Mouse (Mus musculus): Measurements from ENCODE around the gene Dpf2. TPM values are rescaled to one million over a fixed set of nuclear protein-coding genes. Genes with fewer than 3 reads are reported as not detected.

The Dpf2 gene
- 34.4 and 70.2 TPM in 2 replicates for polyA plus RNA-seq (2012)

DNA sequence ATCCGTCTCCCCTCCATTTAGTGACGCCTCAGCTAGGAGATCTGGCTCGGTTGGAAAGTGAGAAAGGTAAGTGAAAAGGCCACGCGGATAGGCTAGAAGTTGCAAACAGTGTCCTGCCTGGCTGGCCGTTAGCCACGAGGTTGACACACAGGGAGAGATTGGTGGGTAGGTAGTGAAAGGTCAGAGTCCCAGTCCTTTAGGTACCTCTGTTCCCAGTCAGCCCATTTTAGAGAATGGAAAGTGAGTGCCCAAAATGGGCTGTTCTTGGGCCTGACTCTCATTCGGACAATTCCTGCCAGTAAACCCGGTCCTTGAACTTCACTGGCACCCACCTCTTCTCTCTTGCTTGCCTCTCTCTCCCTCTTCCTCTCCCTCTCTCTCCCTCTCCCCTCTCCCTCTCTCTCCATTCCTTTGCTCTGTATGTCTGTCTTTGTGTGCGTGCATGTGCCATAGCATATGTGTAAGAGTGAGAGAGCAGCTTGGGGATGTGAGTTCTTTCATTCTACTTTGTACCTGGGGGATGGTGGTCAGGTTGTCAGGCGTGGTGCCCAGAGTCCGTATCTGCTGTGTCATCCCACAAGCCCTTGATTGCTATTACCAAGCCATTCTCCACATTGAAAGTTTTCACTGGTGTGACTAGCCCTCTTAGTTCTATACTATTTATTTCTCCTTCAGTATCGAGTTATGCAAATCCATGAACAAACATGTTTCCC lies at the start of gene Dpf2:
Gene Dpf2 (minus strand): TSS at position 4 of the 713 bp plus-strand sequence.
- TF ChIP-seq GATA1 (IDR thresholded peaks at IDR 0.05; ENCODE audit: low read length), result no peak

DNA sequence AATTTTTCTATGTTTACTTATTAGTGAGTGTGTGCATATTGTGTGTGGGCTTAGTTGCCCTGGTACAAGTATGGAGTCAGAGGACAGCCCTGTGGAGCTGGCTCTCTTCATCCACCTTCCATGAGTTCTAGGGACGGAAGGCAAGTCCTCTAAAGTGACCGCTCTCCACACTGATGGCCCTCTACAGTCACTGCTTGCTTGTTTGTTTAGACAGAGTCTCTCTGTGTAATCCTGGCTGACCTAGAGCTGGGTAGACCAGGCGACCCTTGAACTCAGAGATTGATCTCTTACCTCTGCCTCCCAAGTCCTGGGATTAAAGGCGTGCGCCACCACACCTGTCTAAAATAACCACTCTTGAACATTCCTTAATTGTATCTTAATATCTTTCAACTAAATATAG lies 44.6 kb upstream of the Dpf2 start:
- no peak for TF ChIP-seq GATA1 (IDR thresholded peaks at IDR 0.05; ENCODE audit: low read length)

DNA sequence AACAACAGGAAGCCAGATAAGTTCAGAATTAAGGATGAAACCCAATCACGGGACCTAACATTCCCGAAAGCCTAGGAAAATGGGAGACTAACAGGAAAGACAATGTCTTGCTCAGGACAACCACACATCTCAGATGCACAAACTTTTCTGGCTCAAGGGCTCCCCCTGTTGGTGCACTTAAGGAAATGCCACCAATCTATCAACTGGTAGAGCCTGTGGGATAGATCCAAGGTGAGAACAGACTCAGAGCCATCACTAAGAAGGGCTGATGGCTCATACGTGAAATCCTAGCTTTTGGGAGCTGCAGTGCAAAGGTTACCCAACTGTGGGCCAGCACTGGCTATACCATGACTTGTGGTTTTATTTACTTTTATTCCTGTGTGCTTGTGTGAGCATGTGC lies 43.9 kb upstream of the Dpf2 start:
- no peak for TF ChIP-seq GATA1 (IDR thresholded peaks at IDR 0.05; ENCODE audit: low read length)

DNA sequence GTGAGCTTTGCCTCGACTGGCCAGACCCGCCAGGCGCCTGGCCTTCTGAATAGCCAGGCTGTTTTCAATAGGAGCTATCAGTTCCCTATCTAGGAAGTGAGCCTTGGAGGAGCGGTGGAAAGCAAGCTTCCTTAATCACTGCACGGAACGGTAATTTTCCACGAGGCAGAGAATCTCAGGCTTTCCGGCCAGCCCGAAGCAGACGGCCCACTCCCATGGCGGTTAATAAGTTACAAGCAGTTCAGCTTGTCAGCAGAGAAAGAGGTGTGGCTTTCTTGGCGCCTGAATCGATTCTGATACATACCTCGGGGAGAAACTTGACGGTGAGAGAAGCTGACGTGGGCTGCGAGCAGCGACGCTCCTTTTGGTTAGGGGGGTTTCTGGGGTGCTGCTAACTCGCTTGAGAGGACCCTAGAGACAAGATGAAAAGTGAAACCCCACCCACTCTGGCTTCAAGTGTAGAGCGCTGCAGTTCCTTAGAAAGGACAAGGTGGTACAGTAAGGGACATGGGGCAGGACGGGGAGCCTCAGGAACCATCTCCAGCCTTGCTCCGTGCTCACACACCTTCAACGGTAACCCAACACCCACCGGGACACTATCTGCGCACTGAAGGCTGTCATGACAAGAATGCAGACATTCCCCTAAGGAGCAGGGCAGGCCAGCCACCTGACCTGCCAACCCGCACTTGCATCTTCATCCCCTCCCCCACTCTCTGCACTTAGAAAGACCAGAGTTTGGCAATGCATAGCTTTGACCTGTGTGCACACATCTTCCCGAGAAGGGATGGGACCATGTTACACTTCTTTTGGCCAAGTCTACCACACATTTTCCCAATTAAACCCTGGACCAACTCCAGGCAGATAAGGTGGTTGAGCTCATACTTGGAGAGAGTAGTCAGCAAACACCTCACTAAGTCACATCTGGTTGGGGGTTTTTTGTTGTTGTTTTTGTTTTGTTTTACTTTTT lies 43.2 kb upstream of the Dpf2 start:
- TF ChIP-seq GATA1 (IDR thresholded peaks at IDR 0.05; ENCODE audit: low read length), result no peak

DNA sequence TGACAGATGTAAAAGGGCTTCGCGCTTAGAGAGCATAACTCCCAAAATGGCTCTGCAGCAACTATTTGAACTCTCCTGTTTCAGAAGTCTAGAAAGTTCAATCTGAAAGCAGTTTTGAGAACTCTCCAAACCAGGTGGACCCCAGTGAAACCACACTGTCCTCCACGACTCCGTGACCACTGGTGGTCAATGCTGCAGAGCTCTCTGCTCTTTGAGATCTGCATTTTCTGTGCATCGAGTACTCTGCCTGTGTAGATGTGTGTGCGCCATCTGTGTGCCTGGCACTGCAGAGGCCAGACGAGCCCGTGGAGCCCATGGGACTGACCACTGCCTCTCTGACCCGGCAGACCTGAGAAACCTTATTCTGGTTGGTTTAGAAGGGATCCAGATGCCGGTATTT lies 42.1 kb upstream of the Dpf2 start:
- no peak for TF ChIP-seq GATA1 (IDR thresholded peaks at IDR 0.05; ENCODE audit: low read length)

DNA sequence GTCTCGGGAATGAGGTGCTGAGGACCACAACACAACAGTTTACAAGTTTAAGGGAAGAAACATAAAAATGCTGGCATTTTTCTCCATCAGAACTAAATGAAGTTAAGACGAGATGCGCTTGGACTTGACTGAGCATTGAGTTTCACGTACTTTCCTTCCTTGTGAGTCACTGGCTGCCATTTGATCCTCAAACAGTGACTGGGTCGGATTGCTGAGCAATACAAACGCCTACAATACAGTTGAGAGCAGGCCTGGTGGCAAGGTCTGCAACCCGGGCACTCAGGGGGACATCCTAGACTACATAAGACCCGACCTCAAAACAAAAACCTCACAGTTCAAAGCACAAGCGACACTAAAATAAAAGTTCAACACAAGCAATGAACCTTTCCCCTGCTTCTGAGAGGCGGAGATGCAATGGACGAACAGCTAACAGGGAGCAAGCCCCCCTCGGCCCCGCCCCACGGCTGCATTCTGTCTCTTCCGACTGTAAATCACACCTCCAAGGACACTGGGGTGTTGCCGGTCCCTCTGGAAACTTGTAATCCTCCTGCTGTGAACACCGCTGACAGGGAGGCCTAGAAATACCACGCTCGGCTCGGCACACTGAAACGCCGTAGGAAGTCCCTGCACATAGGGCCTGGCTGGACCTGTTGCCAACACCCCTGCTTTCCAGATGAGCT lies 41.4 kb upstream of the Dpf2 start:
- TF ChIP-seq GATA1 (IDR thresholded peaks at IDR 0.05; ENCODE audit: low read length), result no peak

DNA sequence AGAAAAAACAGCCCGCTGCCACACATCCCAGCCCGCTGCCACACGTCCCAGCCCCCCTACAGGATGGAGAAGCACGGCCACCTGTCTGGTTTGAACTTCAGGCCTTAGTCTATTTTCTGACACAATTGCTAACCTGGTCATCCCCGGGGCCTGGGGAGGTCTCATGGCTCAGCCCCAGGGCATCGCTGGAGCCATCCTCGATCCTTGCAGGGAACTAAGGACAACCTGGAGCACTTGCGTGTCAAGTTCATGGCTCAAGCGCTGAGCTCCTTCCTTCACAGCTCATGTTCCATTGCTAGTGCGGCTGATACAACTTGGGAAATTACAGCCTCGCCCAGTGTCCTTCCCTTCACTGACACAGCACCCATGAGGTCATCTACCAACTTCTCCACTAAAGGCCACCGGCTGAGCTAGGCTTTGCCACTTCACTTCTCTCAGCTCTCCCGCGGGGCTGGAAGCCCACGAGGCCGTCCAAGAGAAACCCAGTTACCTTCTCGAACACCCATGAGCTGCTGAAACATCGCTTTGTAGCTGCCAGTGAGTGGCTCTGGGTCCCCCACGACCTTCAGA lies 40.5 kb upstream of the Dpf2 start:
- no peak for TF ChIP-seq GATA1 (IDR thresholded peaks at IDR 0.05; ENCODE audit: low read length)

DNA sequence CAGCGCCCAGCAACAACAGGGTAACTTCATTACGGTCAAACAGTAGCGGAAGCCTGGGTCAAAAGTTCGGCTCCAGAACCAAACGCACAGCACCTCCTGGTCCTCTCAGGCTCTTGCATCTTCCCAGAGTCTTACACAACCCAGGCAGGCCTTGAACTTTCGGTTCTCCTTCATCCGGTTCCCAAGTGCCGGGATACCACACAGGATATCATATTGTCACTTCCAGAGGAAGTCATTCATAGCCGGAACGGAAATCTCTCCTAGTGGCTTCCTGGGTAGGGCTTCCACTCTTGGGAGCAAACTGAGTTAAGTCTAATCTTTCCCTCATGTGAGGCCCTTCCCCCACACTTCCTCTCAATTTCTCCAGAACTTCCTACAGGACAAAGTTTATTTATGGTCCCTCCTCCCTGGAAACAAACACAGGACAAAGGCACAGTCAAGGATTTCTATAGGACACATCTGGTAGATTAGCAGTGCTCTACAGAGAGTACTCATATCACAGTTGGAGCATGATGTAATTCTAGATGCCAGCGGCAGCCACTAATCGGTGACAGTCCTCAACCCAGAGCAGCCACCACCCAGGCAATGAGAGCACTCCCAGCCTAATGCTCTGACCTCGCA lies 39.4 kb upstream of the Dpf2 start:
- no peak for TF ChIP-seq GATA1 (IDR thresholded peaks at IDR 0.05; ENCODE audit: low read length)

DNA sequence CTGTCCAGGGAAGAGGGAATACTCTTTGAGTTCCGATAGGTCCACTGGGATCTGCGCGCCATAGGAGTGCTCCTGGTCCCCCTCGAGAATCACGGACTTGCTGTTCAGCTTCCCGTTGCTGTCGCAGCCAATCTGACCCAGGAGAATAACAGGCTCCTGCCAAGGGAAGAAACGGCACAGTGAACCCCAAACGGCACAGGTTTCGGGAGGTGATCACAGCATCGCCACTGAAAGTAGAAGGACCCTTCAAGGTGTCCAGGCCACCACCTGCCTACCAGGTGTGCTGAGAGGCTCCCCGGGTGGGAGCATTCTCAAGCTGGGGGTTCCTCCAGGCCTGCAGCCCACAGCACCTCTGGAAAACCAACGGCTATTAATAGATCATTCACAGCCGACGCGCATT lies 38.8 kb upstream of the Dpf2 start:
- TF ChIP-seq GATA1 (IDR thresholded peaks at IDR 0.05; ENCODE audit: low read length), result no peak

DNA sequence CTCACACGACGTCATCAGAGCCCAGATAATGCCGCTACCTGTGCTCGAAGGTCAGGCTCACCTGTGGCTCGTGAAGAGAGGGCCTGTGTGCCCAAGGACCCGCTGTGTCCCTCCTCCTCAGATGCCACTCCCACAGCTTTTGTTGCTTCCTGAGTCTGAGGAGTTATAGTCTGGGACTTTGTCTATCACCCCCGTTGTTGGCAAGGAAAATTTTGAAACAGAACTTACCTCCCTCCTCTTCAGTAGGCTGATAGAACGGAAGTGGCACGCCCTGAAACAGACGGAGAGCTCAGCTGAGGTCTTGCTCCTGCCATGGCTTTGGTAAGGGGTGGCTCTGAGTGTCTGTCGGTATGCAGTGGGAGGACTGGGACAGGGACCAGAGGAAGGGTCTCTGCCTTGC lies 37.4 kb upstream of the Dpf2 start:
- no peak for TF ChIP-seq GATA1 (IDR thresholded peaks at IDR 0.05; ENCODE audit: low read length)

DNA sequence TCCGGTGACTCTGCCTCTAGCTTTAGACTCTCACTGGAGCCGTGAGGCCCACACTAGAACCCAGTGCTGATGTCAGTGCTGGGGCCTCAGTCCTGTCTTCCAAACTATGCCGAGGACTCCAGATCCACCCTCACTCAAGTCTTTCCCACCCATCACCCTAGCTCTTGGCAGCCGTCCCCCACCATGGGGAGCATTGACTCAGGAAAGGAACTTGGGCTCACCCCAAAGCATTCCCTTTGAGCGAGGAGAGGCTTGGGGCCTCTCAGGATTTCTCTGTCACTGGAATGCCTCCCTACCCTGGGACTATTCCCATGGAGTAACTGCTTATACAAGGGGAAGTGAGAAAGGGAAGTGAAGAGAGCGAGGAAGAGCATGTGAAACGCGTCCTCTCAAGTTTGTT lies 33.1 kb upstream of the Dpf2 start:
- TF ChIP-seq GATA1 (IDR thresholded peaks at IDR 0.05; ENCODE audit: low read length), result no peak

DNA sequence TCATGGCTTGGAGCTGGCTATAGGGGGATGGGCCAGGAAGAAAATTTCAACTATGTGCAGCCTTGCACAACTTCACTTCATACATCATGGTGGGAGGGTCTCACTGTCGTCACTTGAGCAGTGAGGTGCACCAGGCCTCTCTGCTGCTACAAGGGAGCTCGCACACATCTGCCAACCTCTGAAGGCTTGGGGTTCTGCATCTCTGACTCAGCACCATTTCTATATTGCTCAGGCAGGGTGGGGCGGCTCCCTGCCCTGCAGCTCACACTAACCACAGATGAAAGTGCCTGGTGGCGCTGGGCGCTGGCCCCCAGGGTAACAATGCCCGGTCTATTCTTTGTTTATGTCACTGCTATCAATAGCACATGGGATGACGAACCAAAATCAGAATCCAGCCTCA lies 32.2 kb upstream of the Dpf2 start:
- TF ChIP-seq GATA1 (IDR thresholded peaks at IDR 0.05; ENCODE audit: low read length), result no peak

DNA sequence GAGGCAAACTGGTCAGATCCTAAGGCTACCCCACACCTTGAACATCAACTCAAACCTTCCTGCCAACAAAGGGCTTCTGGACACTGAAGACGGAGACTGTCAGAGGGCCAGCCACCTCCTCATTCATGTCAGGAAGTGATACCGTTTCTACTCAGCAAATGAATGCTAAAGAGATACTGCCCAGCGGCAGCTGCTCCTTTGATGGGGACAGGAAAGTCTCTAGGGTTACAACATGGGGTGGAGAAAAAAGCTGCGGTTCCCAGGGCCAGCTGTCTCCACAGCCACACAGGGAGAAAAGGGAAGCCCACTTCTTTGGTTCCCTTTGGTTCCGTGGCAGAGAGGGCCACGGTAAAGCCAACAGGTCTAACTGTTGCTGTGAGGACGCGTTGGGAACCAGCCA lies 31.3 kb upstream of the Dpf2 start:
- no peak for TF ChIP-seq GATA1 (IDR thresholded peaks at IDR 0.05; ENCODE audit: low read length)

DNA sequence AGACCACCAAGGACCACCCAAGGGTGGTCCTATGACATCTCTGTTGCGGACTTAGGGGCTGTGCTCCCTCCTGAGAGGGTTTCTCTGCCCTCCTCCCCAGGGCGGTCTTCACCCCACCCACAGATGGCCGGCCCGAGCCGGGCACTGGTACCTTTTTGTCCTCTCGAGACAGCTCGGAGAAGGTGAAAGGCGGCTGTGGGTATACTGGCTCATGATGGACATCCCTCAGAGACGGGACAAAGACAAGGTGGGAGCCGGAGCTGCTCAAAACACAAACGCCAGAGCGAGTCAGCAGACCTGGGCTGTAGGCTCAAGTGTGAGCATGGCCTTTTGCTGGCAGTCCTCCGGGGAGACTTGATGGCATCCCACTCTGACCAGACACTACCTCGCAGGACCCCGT lies 30.6 kb upstream of the Dpf2 start:
- TF ChIP-seq GATA1 (IDR thresholded peaks at IDR 0.05; ENCODE audit: low read length), result no peak

DNA sequence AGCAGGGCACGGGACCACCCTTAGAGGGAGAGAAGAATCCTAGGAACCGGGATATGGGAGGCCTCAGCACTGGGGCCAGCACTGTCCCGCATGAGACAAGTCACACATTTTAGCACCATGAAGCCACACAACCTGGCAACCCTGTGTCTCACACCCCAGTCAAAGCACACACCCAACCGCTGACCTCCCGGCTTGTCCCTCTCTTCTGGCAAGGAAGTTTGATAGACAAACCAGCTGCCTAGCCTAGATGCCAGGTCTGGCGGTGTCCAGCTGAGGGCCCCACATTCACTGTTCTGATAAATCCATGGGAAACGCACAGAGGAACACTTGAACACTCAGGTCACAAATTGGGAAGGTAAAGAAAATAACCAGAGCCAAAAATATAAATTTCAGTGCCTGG lies 29.8 kb upstream of the Dpf2 start:
- no peak for TF ChIP-seq GATA1 (IDR thresholded peaks at IDR 0.05; ENCODE audit: low read length)

Data from G1E-ER4 (cell line).